Mouse (Mus musculus): ENCODE measurements around the gene Zfp108. TPM values are rescaled to one million over a fixed set of nuclear protein-coding genes. Genes with fewer than 3 reads are reported as not detected.
A peak's percentile ranks its signal among the peaks of the same experiment; 100 is the strongest.

The Zfp108 gene
- total RNA-seq, 2 experiments from 2014 or later: 8.0 TPM

GRCm38 (mm10) chr7:24280858-24281145, 26.2 kb downstream of the Zfp108 start:
- no peak for DNase-seq (ENCODE audit: low spot score in 2 of 2)

DNA sequence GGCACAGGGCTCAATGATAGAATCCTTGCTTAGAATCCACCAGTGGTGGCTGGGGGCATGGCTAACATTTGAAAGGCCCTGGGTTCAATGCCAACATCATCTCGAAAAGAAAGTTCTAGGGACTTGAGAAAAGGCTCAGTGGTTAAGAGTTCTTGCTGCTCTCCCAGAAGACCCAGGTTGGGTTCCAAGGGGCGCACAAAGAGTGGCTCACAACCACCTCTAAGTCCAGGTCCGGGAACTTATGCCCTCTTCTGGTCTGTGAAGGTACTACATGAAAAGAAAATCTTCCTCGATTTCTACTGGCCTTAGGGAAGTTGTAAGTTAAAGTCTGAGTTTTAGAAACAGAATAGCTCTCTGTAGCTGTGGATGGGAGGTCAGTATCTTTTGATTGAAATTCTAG, 31.5 kb downstream of the Zfp108 start:
- DNase-seq (ENCODE audit: low spot score in 2 of 2): no peak

DNA sequence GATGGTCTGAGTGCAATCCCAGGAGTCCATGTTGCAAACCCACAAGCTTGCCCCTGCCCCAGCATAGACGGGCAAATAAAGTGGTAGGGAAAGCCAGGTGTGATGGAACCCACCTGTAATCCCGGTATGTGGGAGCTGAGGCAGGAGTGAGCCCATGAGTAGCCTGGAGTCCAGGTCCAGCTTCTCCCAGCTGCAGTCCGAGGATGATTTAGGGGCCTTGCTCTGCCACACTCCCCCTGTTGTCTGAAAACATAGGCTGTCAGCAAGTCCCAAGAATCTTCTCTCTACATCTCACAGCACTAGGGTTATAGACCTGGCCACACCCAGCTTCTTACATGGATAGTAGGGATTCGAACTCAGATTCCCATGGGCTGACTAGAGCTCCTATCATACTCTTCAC, 32.3 kb downstream of the Zfp108 start:
- DNase-seq (ENCODE audit: low spot score in 2 of 2): no peak

- DNase-seq (ENCODE audit: low spot score in 2 of 2): no peak
Observed at GRCm38 (mm10) chr7:24287670-24288069, 33.1 kb downstream of the Zfp108 start.

DNA sequence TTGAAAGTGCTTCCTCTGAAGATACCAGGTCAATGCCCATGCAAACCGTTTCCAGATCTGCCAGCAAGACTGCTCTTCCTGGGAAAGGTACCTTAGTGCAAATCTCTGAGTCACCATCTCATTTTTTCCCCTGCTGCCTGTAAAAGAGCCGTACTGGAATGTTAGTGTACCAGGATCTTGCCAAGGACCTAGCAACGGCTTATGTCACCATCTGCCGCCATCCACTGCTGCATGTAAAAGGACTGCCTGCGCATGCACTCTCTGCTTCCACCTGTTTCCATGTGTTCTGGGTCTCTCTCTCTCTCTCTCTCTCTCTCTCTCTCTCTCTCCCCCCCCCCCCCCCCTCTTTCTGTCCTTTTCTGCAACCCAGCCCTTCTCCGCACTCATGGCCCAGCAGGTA, 33.9 kb downstream of the Zfp108 start:
- peak in 1 of 2 experiments; percentile 73 for DNase-seq (ENCODE audit: low spot score in 2 of 2)

DNA sequence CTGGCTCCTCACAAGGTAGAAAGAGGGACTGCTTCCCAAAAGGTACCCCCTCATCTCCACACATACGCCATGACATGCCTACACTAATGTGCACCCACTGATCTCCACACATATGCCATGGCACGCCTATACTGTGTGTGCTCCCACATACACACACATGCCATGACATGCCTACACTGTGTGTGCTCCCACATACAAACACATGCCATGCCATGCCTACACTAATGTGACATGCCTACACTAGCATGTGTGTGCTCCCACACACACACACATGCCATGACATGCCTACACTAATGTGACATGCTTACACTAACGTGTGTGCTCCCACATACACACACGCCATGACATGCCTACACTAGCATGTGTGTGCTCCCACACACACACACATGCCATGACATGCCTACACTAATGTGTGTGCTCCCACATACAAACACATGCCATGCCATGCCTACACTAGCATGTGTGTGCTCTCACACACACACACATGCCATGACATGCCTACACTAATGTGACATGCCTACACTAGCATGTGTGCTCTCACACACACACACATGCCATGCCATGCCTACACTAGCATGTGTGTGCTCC, 35.6 kb downstream of the Zfp108 start:
- DNase-seq (ENCODE audit: low spot score in 2 of 2): no peak

DNA sequence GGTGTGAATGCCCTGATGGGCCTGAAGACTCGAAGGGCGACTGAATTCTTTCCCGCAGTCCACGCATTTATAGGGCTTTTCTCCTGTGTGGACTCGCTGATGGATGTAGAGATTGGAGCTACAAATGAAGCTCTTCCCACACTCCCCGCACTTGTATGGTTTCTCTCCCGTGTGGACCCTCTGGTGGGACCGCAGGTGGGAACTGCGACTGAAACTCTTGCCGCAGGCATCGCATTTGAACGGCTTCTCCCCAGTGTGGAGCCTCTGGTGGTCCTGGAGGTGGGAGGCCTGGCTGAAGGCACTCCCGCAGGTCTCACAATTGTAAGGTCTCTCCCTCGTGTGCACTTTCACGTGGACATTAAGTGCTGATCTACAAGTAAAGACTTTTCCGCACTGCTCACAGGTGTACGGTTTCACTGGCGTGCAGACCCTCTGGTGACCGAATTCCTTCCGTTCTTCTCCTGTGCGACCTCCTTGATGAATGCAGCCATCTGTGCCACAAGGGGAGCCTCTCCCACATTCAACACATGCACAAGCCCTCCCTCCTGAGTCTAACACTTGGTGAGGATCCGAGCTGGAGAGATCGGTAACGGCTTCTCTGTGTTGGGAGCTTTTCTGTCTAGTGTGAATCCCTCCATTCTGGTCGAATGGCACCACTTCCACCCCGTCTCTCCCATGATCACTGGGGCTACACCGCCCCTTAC, 36.9 kb downstream of the Zfp108 start:
- no peak for DNase-seq (ENCODE audit: low spot score in 2 of 2)

DNA sequence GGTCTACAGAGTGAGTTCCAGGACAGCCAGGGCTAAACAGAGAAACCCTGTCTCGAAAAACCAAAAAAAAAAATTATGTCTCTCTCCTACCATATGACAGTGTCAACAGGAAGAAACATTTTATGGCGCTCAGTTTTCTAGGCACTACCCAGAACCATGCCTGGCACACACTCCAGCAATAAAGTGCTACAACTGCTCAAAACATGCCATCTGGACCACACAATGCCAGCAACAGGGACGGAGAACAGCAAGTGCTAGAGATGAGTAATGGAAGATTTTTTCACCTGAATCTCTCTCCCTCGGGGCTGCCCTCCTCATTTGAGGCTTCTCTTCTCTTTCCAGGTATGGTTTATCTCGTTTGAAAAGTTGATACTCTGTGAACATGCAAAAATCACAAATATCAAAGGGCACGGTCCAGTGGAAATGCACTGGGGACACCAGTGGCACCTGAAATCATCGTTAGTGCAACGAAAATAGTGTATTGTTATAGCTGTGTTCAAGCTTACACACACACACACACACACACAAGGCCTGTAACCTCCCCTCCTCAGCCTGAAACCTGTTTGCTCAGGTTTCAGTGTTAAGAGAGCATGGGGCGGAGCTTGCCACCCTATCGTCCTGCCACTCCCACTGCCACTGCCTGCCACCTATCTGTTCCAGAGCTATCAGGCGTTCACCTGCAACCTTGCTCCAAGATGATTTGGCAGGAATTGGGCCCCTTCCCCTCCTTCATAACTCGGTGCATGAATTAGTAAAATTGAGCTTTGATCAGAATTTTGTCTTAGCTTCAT, 38.7 kb downstream of the Zfp108 start:
- DNase-seq (ENCODE audit: low spot score in 2 of 2): peak in 1 of 2 experiments; percentile 62

DNA sequence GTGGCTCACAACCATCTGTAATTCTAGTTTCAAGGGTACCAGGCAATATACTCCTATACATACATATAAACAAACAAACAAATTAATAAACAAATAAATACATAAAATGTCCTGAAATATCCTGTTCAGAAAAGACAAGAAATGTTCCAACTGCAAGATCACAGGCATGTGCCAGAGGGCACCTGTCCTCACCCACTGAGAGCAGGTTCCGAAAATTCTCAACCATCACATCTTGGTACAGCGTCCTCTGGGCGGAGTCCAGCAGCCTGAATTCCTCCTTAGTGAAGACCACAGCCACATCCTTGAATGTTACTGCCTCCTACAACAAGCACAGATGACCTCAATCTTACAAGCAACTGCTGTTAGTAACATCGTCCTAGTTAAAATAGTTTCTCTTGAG, 40.2 kb downstream of the Zfp108 start:
- DNase-seq (ENCODE audit: low spot score in 2 of 2): no peak

DNA sequence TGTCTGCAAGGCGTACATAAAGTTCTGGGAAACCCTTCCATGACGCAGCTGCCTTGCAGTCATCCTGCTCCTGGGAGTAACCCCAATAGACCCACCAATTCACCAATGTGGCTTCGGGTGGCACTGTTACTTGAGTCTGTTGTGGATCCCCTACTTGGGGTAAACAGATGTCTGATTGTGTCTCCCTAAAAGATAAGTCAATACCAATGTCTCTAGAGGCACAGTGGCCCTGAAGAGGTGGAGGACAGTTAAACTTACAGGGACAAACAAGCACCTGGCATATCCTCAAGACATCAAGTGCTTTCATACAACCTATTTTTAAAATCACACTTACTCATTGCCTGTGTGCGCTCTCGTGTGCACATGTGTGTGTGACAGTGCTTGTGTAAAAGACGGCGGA, 40.8 kb downstream of the Zfp108 start:
- no peak for DNase-seq (ENCODE audit: low spot score in 2 of 2)

GRCm38 (mm10) chr7:24296386-24296785, 41.8 kb downstream of the Zfp108 start:
- no peak for DNase-seq (ENCODE audit: low spot score in 2 of 2)

DNA sequence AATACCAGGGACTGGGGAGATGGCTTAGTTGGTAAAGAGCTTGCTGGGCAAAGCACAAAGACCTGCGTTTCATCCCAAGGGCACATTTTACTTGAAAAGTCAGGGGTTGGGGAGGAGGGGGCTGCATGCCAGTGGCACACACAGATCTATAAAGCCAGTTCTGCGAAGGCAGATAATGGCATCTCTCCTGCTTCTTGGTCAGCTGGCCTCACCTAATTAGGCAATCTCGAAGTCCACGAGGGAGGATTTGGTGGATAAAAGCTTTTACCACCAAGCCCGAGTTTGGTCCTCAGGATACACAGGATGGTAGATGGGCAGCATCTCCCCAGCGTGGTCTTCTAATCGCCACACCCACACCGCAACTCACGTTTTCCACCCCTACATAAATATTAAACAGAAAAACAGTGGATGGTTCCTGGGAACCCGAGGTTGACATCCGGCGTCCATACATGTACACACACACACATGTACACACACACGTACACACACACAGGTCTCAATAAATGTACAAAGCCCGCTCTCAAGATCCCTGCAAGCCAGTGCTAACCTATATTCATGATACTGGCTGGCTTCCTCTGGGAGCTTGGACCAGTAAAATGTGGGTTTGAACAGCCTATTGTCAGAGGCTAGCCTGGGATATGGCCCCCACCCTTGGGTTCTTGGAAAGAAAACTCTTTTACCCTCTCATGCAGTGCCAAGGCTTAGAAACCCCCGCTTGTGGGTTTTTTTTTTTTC, 42.9 kb downstream of the Zfp108 start:
- DNase-seq (ENCODE audit: low spot score in 2 of 2): no peak

GRCm38 (mm10) chr7:24298635-24298972, 44.0 kb downstream of the Zfp108 start:
- DNase-seq (ENCODE audit: low spot score in 2 of 2): no peak

- peak; percentile 85 to 92 for DNase-seq (ENCODE audit: low spot score in 2 of 2)
Observed at GRCm38 (mm10) chr7:24298973-24299708, 44.5 kb downstream of the Zfp108 start.

- DNase-seq (ENCODE audit: low spot score in 2 of 2): peak in 1 of 2 experiments; percentile 25
Observed at GRCm38 (mm10) chr7:24299823-24300481, 45.4 kb downstream of the Zfp108 start.

- peak in 1 of 2 experiments; percentile 48 for DNase-seq (ENCODE audit: low spot score in 2 of 2)
Observed at GRCm38 (mm10) chr7:24300771-24301282, 46.2 kb downstream of the Zfp108 start, which contains the start of gene Zfp61. Gene Zfp61 (minus strand): TSS chr7:24301232.

Measured in layer of hippocampus, adult 18-20 months (tissue).